Mouse (Mus musculus) stomach, postnatal 0 days (tissue): ENCODE data around the gene Negr1.

Source experiments
- CTCF ChIP-seq: IDR thresholded peaks from 2 replicates; pipeline ENCODE4 v1.5.1; 2016; ENCODE audit warnings: antibody characterized with exemption, low read depth, mild to moderate bottlenecking, moderate library complexity
- EP300 ChIP-seq: optimal IDR thresholded peaks from 2 replicates; pipeline ENCODE3; 2016; ENCODE audit warnings: antibody characterized with exemption

GRCm38 (mm10) chr3:156851921-156852320 is 290.3 kb downstream of the Negr1 start:
- TF ChIP-seq EP300 = no peak
- TF ChIP-seq CTCF = no peak
